ENCODE assay signal across 16 mouse cellular contexts in the genomic region with DNA sequence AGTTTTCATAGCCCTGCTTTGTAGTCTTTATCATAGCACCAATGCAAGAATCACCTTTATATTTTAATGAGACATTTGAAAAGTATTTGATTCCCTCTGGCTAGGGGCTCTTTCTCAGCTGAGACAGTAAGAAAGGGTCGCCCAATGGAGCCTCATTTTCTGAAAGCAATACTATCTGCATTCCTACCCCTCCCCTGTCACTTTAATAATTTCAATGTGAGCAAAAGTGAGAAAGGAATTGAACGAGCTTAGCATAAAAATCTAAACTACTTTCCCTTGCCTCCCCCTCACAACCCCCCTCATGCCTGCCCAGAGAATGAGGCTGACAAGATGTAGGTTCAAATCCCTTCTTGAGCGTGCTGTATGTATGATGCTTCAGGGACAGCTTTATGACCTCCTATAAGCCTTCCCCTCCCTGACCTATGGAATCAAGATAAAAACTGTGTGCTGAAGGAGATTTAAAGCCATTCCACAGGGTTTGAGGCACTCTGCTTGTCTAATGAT.
DNase-seq lines count a peak whose midpoint lies in the region; ATAC-seq and TF ChIP-seq lines count a peak whose summit lies in the region.
"Had no signal": no experiment of that assay in that cellular context is flagged by ENCODE, and none has a peak within 500 bp of the region (broad histone marks: within the 10 kb centered on the region; RNA-seq: fewer than 3 reads in every experiment).

No protein-coding gene starts in this region.

- no peak overlapping the region for H3K4me3 ChIP-seq in heart, embryonic 12.5 days
- no peak overlapping the region for H3K4me3 ChIP-seq in hindbrain, embryonic 14.5 days (replicated peaks; ENCODE audit: low read length)
- H3K4me3 ChIP-seq in hindbrain, postnatal 0 days (ENCODE audit: low read length), result no peak overlapping the region
- H3K4me3 ChIP-seq in forebrain, embryonic 13.5 days, result no peak overlapping the region
- H3K4me3 ChIP-seq in midbrain, embryonic 15.5 days, result no peak overlapping the region
- H3K4me3 ChIP-seq: limb, embryonic 12.5 days; liver, embryonic 13.5 days; lung, embryonic 15.5 days had no signal

- no peaks in the 10 kb centered on the region for H3K9me3 ChIP-seq in heart, embryonic 12.5 days (replicated peaks)
- no peaks in the 10 kb centered on the region for H3K9me3 ChIP-seq in hindbrain, embryonic 14.5 days (ENCODE audit: control insufficient read depth, low read length)
- H3K9me3 ChIP-seq in hindbrain, postnatal 0 days (ENCODE audit: low read length), result no peaks in the 10 kb centered on the region
- no peaks in the 10 kb centered on the region for H3K9me3 ChIP-seq in forebrain, embryonic 13.5 days (replicated peaks)
- H3K9me3 ChIP-seq in midbrain, embryonic 15.5 days, result no peaks in the 10 kb centered on the region
- H3K9me3 ChIP-seq: limb, embryonic 12.5 days; liver, embryonic 13.5 days; lung, embryonic 15.5 days had no signal

- H3K36me3 ChIP-seq in heart, embryonic 12.5 days, result no peaks in the 10 kb centered on the region
- H3K36me3 ChIP-seq in hindbrain, embryonic 14.5 days (replicated peaks; ENCODE audit: control insufficient read depth, insufficient read depth), result no peaks in the 10 kb centered on the region
- no peaks in the 10 kb centered on the region for H3K36me3 ChIP-seq in hindbrain, postnatal 0 days (ENCODE audit: insufficient read depth, low read length)
- no peaks in the 10 kb centered on the region for H3K36me3 ChIP-seq in forebrain, embryonic 13.5 days (ENCODE audit: poor library complexity, severe bottlenecking)
- H3K36me3 ChIP-seq in midbrain, embryonic 15.5 days (replicated peaks), result no peaks in the 10 kb centered on the region
- H3K36me3 ChIP-seq: limb, embryonic 12.5 days; liver, embryonic 13.5 days; lung, embryonic 15.5 days had no signal

- no peak for ATAC-seq in heart, embryonic 12.5 days (ENCODE audit: insufficient number of reproducible peaks, low FRiP score)
- no peak for ATAC-seq in hindbrain, embryonic 14.5 days (ENCODE audit: low FRiP score)
- no peak for ATAC-seq in hindbrain, postnatal 0 days
- ATAC-seq in forebrain, embryonic 13.5 days, result no peak; the same call in 1 of the 2 replicates
- peak; percentile 41 for ATAC-seq in midbrain, embryonic 15.5 days (replicated peaks)

- no peak overlapping the region for H3K4me2 ChIP-seq in heart, embryonic 12.5 days
- H3K4me2 ChIP-seq in hindbrain, embryonic 14.5 days (replicated peaks), result no peak overlapping the region
- no peak overlapping the region for H3K4me2 ChIP-seq in hindbrain, postnatal 0 days (ENCODE audit: low read depth, low read length)
- H3K4me2 ChIP-seq in forebrain, embryonic 13.5 days, result no peak overlapping the region
- H3K4me2 ChIP-seq in midbrain, embryonic 15.5 days, result no peak overlapping the region
- H3K4me2 ChIP-seq: limb, embryonic 12.5 days; liver, embryonic 13.5 days; lung, embryonic 15.5 days had no signal

- no peak for TF ChIP-seq CTCF in hindbrain, postnatal 0 days (IDR thresholded peaks at IDR 0.05; ENCODE audit: low read depth)

- 43% methylated on average over 3 of the region's 3 CpGs for WGBS in heart, embryonic 12.5 days
- WGBS in hindbrain, embryonic 14.5 days, result 41% methylated on average over 3 of the region's 3 CpGs
- WGBS in hindbrain, postnatal 0 days, result 55% methylated on average over 3 of the region's 3 CpGs
- 7% methylated on average over 3 of the region's 3 CpGs for WGBS in forebrain, embryonic 13.5 days
- 25% methylated on average over 3 of the region's 3 CpGs for WGBS in midbrain, embryonic 15.5 days

- no peaks in the 10 kb centered on the region for H3K27me3 ChIP-seq in heart, embryonic 12.5 days (replicated peaks)
- H3K27me3 ChIP-seq in hindbrain, embryonic 14.5 days (ENCODE audit: control insufficient read depth, insufficient read depth, low read length), result no peaks in the 10 kb centered on the region
- H3K27me3 ChIP-seq in hindbrain, postnatal 0 days (ENCODE audit: insufficient read depth, low read length), result no peaks in the 10 kb centered on the region
- H3K27me3 ChIP-seq in forebrain, embryonic 13.5 days, result no peaks in the 10 kb centered on the region
- H3K27me3 ChIP-seq in midbrain, embryonic 15.5 days (replicated peaks), result no peaks in the 10 kb centered on the region
- H3K27me3 ChIP-seq: limb, embryonic 12.5 days; liver, embryonic 13.5 days; lung, embryonic 15.5 days had no signal

- peaks cover 43% of the 10 kb centered on the region for H3K4me1 ChIP-seq in heart, embryonic 12.5 days (replicated peaks)
- H3K4me1 ChIP-seq in hindbrain, embryonic 14.5 days (replicated peaks; ENCODE audit: control insufficient read depth, insufficient read depth, low read length), result peaks cover 14% of the 10 kb centered on the region; the same call in 1 of the 2 replicates
- H3K4me1 ChIP-seq in hindbrain, postnatal 0 days (ENCODE audit: insufficient read depth, low read length), result 0 out of 2 replicates have a peak, but pooled peaks cover 9% of the 10 kb centered on the region
- H3K4me1 ChIP-seq in forebrain, embryonic 13.5 days, result peaks cover 34% of the 10 kb centered on the region
- peaks cover 15% of the 10 kb centered on the region for H3K4me1 ChIP-seq in midbrain, embryonic 15.5 days
- H3K4me1 ChIP-seq: limb, embryonic 12.5 days had no signal

- intact Hi-C loops in heart, postnatal 25 days (cut with DNase I), result no loop called here

- H3K27ac ChIP-seq in heart, embryonic 12.5 days (ENCODE audit: poor library complexity, severe bottlenecking), result peak overlapping the region; percentile 85
- H3K27ac ChIP-seq in hindbrain, embryonic 14.5 days, result peak overlapping the region; percentile 32; the same call in 1 of the 2 replicates
- no peak overlapping the region for H3K27ac ChIP-seq in hindbrain, postnatal 0 days
- H3K27ac ChIP-seq in forebrain, embryonic 13.5 days, result peak overlapping the region; percentile 78
- H3K27ac ChIP-seq in midbrain, embryonic 15.5 days, result peak overlapping the region; percentile 70
- H3K27ac ChIP-seq: limb, embryonic 12.5 days; liver, embryonic 13.5 days; lung, embryonic 15.5 days; macrophage had no signal

- DNase-seq in heart, postnatal 25 days (ENCODE audit: low spot score), result no peak
- DNase-seq in hindbrain, embryonic 14.5 days (ENCODE audit: low spot score), result no peak
- no peak for DNase-seq in hindbrain, postnatal 0 days (ENCODE audit: low spot score)
- no peak for DNase-seq in urinary bladder, postnatal 4 days (ENCODE audit: low spot score in 2 of 2)
- DNase-seq: adrenal gland, adult 8-10 months; kidney, adult 8-10 months; kidney, postnatal 25 days; liver, embryonic 13.5 days; right cerebral cortex, postnatal 25 days; thymus, postnatal 36 days had no signal

- no peak overlapping the region for H3K9ac ChIP-seq in heart, embryonic 12.5 days
- no peak overlapping the region for H3K9ac ChIP-seq in hindbrain, embryonic 14.5 days
- H3K9ac ChIP-seq in hindbrain, postnatal 0 days (replicated peaks; ENCODE audit: low read length), result no peak overlapping the region
- no peak overlapping the region for H3K9ac ChIP-seq in forebrain, embryonic 13.5 days
- no peak overlapping the region for H3K9ac ChIP-seq in midbrain, embryonic 15.5 days
- H3K9ac ChIP-seq: limb, embryonic 12.5 days; liver, embryonic 13.5 days; lung, embryonic 15.5 days had no signal
